Mouse (Mus musculus) testis, postnatal 14 days (tissue): ENCODE results near the gene Bbox1.

Experiments
- DNase-seq: peaks from one replicate; pipeline ENCODE4 v3.0.0; 2021; ENCODE audit warnings: low spot score

Bbox1 gene

DNA sequence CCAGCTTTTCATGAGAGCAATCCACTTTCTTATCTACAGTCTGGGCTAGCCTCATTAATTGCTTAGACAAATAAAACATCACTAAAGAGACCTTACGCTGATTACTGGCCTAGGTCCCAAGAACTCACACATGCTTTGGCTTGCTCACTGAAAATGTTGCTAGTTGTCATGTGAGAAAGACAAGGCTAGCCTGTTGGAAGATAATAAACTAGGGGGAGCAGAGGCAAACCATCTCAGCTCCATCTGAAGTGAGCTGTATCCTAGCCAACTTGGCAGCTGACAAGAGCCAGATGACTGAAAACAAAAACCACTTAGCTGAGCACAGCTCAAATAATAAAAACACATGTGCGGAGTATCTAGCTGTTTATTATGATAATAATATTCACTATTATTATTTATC, 40.2 kb downstream of the Bbox1 start:
- no peak for DNase-seq

- peak; percentile 4 for DNase-seq
Observed at GRCm38 (mm10) chr2:110269281-110269680, 45.1 kb downstream of the Bbox1 start.

GRCm38 (mm10) chr2:110232252-110232651, 82.1 kb downstream of the Bbox1 start:
- DNase-seq, result no peak

DNA sequence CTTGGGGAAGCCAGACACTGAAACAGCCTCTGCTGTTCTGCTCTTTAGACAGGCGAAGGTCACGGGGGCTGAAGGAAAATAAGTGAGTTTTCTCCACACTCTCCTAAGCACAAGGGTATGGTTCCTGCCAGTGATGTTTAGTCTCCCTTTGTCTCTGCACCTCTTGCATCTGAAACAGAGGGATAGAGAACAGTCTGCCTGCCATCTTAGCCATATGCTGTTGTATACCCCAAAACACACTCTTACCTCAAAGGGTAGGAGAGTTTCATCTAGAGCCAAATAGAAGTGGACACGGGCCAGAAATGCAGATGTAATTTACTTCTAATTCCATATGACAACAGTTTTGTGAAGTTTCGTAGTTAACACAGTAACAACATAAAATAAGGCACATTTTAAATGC, 83.6 kb downstream of the Bbox1 start:
- no peak for DNase-seq

- DNase-seq, result peak; percentile 36
Observed at GRCm38 (mm10) chr2:110229143-110230087, 84.9 kb downstream of the Bbox1 start.

DNA sequence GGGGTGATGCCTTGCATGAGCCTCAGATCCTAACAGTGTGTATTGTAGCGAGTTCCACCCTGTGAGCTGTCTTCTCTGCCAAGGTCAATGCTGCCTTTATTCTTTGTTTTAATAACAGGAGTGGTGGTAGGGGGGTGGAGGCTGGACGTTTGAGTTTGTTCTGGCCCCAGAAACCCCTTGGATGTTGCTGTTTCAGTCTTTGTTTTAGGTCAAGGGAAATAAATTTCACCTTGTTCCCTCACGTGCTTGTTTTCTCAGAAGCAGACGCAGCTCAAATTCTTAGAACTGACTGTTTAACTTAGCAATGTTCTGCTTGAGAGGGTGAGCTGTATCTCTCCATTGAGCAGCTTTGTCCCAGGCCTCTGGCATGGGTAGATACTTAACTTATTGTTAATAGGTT, 87.9 kb downstream of the Bbox1 start:
- no peak for DNase-seq

- no peak for DNase-seq
Observed at GRCm38 (mm10) chr2:110225969-110226368, 88.4 kb downstream of the Bbox1 start.

GRCm38 (mm10) chr2:110222793-110223192, 91.6 kb downstream of the Bbox1 start:
- no peak for DNase-seq

- DNase-seq, result no peak
Observed at GRCm38 (mm10) chr2:110220492-110220891, 93.9 kb downstream of the Bbox1 start.

DNA sequence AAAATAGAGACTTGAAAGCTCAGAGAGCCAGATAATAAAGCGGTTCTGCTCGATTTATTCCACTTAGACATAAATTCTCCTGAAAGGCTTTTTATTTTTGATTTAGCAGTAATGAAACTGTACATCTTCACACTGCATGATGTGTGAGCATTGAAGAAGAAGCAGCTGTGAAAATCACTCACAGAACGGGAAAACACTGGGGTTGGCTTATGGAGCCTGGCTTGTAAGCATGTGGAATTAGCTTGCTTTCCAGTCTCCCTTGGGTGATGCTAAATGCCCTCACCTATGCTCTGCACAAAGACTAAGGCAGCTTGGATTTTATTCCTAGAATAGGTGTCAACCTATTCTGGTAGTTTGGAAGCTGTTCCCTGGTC, 98.7 kb downstream of the Bbox1 start:
- DNase-seq, result no peak

DNA sequence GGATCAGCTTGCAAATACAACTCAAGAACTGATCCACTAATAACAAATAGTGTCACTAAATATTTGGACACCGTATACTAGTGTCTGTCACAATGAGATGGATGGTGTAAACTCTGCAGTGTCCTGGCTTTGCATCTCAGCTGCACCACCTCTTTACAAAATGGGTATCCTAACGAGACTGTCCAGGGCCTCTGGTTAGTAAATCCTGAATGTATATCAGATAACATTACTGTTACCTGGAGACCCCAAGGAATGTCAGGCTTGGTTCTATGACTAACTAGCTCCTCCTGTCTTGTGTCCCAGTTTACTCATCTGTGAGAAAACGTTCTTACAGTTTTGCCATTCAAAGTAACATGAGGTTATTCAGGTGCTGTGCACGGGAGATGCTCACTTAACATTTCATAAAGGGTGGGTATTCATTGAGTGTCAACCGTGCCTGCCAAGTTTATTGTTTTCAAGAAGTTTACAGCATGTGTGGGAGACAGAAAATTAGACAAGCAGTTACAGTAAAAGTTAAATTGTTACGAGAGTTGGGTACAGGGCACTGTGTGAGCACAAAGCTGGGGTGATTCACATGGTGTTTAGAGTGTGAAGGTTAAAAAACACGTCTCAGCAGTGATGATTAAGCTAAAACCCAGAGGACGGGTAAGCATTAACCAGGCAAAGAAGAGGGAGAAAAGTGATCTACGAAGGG, 99.2 kb downstream of the Bbox1 start:
- no peak for DNase-seq

GRCm38 (mm10) chr2:110214278-110214677, 100.1 kb downstream of the Bbox1 start:
- no peak for DNase-seq
